Mouse (Mus musculus): Measurements from ENCODE around the gene Xdh.

- TF ChIP-seq CTCF (conservative IDR thresholded peaks at IDR 0.05; ENCODE audit: insufficient read depth, insufficient read length, low read depth, low read length) (no peak), POLR2A (IDR thresholded peaks at IDR 0.05; ENCODE audit: low read depth, low read length) (no peak)
These were observed 974 bp upstream of the Xdh start for GRCm38 (mm10) chr17:73950970-73951369.

Data from kidney, adult 2 months (tissue).